Mouse (Mus musculus) heart, embryonic 14.5 days (tissue): ENCODE results near the gene Trpc2. TPM values are rescaled to one million over a fixed set of nuclear protein-coding genes. Genes with fewer than 3 reads are reported as not detected.
"Not testable (repeated sequence)": the region's sequence is repeated elsewhere in the genome, so short reads cannot be mapped to it uniquely, and the experiment has no call there.

ENCODE experiments used
- ATAC-seq: fragments of 200-750 bp; cut with Nextera tagmentation; 2 replicates; pipeline ENCODE4 v1.8.0; 2017; ENCODE audit warnings: low read depth, moderate TSS enrichment; ENCODE audit not compliant: insufficient number of reproducible peaks, insufficient read depth, low FRiP score
- H3K27ac ChIP-seq, 2 experiments: fragments of 200-500 bp in 1 of 2; fragments of 300-500 bp in 1 of 2; sonication (generic) in 1 of 2; replicated peaks in 1 of 2; 2 replicates each; pipeline ENCODE4 v1.5.1; 2012 to 2014; ENCODE audit warnings: low read depth in 2 of 2, low read length in 2 of 2, control low read depth in 1 of 2, mild to moderate bottlenecking in 1 of 2, mixed read lengths in 1 of 2; ENCODE audit not compliant: control insufficient read depth in 1 of 2, insufficient read depth in 1 of 2
- H3K27me3 ChIP-seq: fragments of 300-500 bp; sonication (generic); 2 replicates; pipeline ENCODE4 v1.6.1; 2014; ENCODE audit warnings: mild to moderate bottlenecking, low read length, control low read depth; ENCODE audit not compliant: control insufficient read depth, insufficient read depth
- H3K36me3 ChIP-seq: fragments of 300-500 bp; sonication (generic); 2 replicates; pipeline ENCODE4 v1.6.1; 2014; ENCODE audit warnings: mild to moderate bottlenecking, control low read depth, low read length, mixed read lengths; ENCODE audit not compliant: control insufficient read depth, insufficient read depth
- H3K4me1 ChIP-seq, 2 experiments: fragments of 200-500 bp in 1 of 2; fragments of 300-500 bp in 1 of 2; sonication (generic) in 1 of 2; 2 replicates each; pipeline ENCODE4 v1.6.1; 2012 to 2014; ENCODE audit warnings: low read length in 2 of 2, control low read depth in 1 of 2, mixed read lengths in 1 of 2; ENCODE audit not compliant: control insufficient read depth in 2 of 2, insufficient read depth in 2 of 2
- H3K4me2 ChIP-seq: fragments of 300-500 bp; sonication (generic); 2 replicates; pipeline ENCODE4 v1.6.1; 2014; ENCODE audit warnings: mild to moderate bottlenecking, low read length
- H3K4me3 ChIP-seq, 2 experiments: fragments of 200-500 bp in 1 of 2; fragments of 300-500 bp in 1 of 2; sonication (generic) in 1 of 2; 2 replicates each; pipeline ENCODE4 v1.5.1; 2012 to 2014; ENCODE audit warnings: low read length in 2 of 2, mild to moderate bottlenecking in 2 of 2, control low read depth in 1 of 2, low read depth in 1 of 2, moderate library complexity in 1 of 2; ENCODE audit not compliant: control insufficient read depth in 1 of 2, insufficient read depth in 1 of 2
- H3K9ac ChIP-seq: fragments of 300-500 bp; sonication (generic); 2 replicates; pipeline ENCODE4 v1.6.1; 2014; ENCODE audit warnings: mild to moderate bottlenecking, low read length
- H3K9me3 ChIP-seq: fragments of 300-500 bp; sonication (generic); 2 replicates; pipeline ENCODE4 v1.6.1; 2016; ENCODE audit warnings: low read length, control low read depth; ENCODE audit not compliant: control insufficient read depth
- WGBS: fragments of 180-500 bp; shearing (Covaris S2); extraction: QIAGEN DNeasy Blood & Tissue Kit; methylation state at CpG from one replicate; pipeline ENCODE4 v1.1.7; 2014; 5-methylcytosine and 5-hydroxymethylcytosine counted together
- polyA plus RNA-seq: library from polyadenylated mRNA; unstranded; fragments of >200 nt; fragmentation: Nextera tagmentation; extraction: Ambion mirVana; gene quantifications from 2 replicates; pipeline ENCODE4 v1.2.1, GENCODE M21; 2014

Gene Trpc2
- polyA plus RNA-seq = not detected in 2 replicates

DNA sequence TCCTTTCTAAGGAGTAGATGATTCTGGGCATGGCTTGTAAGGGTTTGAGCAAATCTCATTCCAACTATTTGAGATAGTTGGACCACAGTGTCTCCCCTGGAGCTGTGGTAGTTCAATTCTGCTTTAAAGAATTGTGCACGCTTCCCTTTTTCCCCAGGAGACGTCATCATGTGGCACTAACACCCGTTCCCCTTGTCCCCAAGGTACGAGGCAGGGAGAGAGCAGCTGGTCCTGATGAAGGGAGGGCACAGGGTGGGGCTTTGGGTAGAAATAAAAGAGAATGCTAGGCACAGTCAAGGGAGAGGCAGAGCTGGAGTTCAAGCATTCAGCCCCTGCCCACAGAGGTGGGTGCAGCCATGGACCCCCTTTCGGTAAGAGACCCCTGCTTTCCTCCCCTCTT is at the start of gene Trpc2:
Trpc2 (plus strand) TSS at position 301 of the 400 bp plus-strand sequence.
- Histone ChIP-seq H3K27ac (no peak within 1 kb of the TSS), H3K4me2 (no peak within 1 kb of the TSS), H3K4me3 (no peak within 1 kb of the TSS), H3K9ac (no peak within 1 kb of the TSS), H3K36me3 (peaks cover 75% of the 10 kb centered on the region), H3K4me1 (no peaks in the 10 kb centered on the region), H3K9me3 (no peaks in the 10 kb centered on the region), H3K27me3 (no peaks in the 10 kb centered on the region)
- no peak for ATAC-seq
- 82% methylated on average over 5 of the region's 5 CpGs for WGBS

DNA sequence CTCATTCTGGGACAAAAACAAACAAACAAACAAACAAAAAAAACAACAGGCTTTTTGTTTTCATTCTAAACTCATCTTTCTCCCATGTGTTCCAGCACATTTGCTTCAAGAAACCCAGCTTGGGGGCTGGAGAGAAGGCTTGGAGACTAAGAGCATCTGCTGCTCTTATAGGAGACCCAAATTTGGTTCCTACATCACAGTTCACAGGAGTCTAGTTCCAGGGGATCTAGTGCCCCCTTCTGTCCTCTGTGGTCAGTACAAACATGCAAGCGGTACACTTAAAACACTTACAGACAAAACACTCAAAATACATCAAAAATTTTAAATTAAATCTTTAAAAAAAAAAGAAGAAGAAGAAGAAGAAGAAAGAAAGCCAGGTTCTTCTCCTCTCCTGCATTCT is 48.0 kb upstream of the Trpc2 start:
- H3K9me3 ChIP-seq = no peaks in the 10 kb centered on the region
- no peak overlapping the region for H3K4me3 ChIP-seq
- H3K36me3 ChIP-seq = peaks cover 95% of the 10 kb centered on the region
- H3K4me2 ChIP-seq = no peak overlapping the region
- H3K27me3 ChIP-seq = no peaks in the 10 kb centered on the region
- 100% methylated on average over 1 of the region's 1 CpGs for WGBS
- H3K4me1 ChIP-seq = no peaks in the 10 kb centered on the region
- no peak overlapping the region for H3K9ac ChIP-seq
- ATAC-seq = no peak
- H3K27ac ChIP-seq = no peak overlapping the region

DNA sequence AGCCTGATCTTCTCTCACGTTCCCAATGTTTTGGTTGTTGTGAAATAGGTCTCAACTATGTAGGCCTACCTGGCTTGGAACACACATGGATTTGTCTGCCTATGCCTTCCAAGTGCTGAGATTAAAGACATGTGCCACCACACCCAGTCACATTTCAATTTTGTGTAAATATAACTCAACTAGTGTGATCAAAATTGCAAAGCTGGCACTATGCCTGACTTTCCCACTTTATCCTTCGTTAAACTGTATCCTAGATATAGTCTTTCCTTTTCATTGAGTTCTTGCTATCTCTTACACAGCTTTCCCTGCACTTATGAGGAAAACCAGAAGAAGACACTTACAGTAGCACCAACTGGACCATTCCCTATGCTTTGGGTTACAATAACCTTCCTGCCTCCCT is 47.4 kb upstream of the Trpc2 start:
- WGBS = 82% methylated on average over 2 of the region's 2 CpGs
- ATAC-seq = no peak
- Histone ChIP-seq H3K36me3 (peaks cover 96% of the 10 kb centered on the region), H3K9me3 (no peaks in the 10 kb centered on the region), H3K4me3 (no peak overlapping the region), H3K4me1 (no peaks in the 10 kb centered on the region), H3K4me2 (no peak overlapping the region), H3K9ac (no peak overlapping the region), H3K27me3 (no peaks in the 10 kb centered on the region), H3K27ac (no peak overlapping the region)

DNA sequence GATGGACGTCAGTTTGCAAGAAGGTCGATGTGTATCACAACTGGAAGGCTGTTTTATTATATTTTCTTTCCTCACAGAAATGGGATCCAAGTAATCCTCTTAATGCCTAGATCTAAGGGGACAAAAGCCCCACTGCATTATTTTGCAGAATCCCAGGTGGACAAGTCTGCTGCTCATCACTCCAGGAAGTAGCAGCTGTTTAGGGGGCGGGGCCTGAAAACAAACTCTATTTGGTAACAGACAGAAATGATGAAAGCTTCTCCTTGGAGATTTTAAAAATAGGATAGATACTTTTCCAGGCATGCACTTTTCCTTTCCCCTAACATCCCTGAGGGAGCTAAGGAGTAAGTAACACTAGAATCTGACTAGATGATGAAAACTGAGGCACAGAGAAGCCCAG is 45.6 kb upstream of the Trpc2 start:
- Histone ChIP-seq H3K9me3 (no peaks in the 10 kb centered on the region), H3K36me3 (peaks cover 92% of the 10 kb centered on the region), H3K4me1 (no peaks in the 10 kb centered on the region), H3K4me3 (no peak overlapping the region), H3K27ac (no peak overlapping the region), H3K9ac (no peak overlapping the region), H3K27me3 (no peaks in the 10 kb centered on the region), H3K4me2 (no peak overlapping the region)
- 90% methylated on average over 3 of the region's 3 CpGs for WGBS
- ATAC-seq = no peak

DNA sequence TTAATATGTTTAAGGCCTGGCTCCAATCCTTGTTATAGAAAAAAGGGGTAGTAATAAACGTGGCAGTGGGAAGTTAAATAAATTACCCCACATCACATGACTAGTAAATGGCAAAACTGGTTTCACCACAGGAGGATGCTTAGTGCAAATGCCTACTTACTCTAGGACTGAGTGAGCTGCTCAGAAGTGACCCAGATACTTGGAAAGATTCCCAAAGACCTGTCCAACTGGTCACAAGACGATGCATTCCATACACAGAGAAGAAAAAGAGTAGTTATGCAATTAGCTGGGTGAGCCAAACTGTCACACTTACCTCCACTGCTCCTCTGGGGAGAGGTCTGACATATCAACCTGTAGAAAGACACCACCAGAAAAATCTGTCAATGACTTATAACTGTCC is 40.6 kb upstream of the Trpc2 start:
- Histone ChIP-seq H3K9ac (no peak overlapping the region), H3K27ac (no peak overlapping the region), H3K36me3 (peaks cover 48% of the 10 kb centered on the region), H3K4me2 (no peak overlapping the region), H3K4me1 (no peaks in the 10 kb centered on the region), H3K27me3 (no peaks in the 10 kb centered on the region), H3K9me3 (no peaks in the 10 kb centered on the region), H3K4me3 (no peak overlapping the region)
- WGBS = 84% methylated on average over 2 of the region's 2 CpGs
- ATAC-seq = no peak

DNA sequence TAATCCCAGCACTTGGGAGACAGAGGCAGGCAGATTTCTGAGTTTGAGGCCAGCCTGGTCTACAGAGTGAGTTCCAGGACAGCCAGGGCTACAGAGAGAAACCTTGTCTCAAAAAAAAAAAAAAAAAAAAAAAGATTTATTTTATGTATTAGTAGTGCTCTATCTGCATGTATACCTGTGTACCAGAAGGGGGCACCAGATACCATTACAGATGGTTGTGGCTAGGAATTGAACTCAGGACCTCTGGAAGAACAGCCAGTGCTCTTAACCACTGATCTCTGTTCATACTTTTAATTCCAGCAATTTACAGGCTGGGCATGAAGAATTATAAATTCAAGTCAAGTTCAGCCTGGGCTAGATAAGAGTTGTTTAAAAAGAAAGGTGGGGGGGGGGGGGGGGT is 34.4 kb upstream of the Trpc2 start:
- H3K36me3 ChIP-seq, H3K27me3 ChIP-seq, H3K9me3 ChIP-seq, H3K4me3 ChIP-seq, H3K4me2 ChIP-seq, H3K27ac ChIP-seq, ATAC-seq, H3K4me1 ChIP-seq, H3K9ac ChIP-seq: not testable (repeated sequence)

DNA sequence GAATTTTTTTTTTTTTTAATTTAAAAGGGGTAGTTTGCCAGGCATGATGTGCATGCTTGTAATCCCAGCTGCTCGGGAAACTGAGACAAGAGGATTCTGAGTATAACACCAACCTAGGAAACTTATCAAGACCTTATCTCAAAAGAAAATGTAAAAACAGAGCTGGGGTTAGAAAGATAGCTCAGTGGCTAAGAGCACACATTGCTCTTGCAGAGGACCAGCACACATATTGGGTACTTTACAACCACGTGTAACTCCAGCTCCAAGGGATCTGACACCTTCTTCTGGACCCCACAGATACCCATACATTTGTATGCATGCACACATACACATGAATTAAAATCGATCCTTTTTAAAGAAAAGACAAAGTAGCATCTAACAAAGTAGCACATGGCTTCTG is 21.6 kb upstream of the Trpc2 start:
- Histone ChIP-seq H3K4me2 (no peak overlapping the region), H3K36me3 (peaks cover 21% of the 10 kb centered on the region), H3K4me3 (no peak overlapping the region), H3K4me1 (peaks cover 1 to 13% of the 10 kb centered on the region in 2 experiments), H3K9me3 (no peaks in the 10 kb centered on the region), H3K9ac (no peak overlapping the region), H3K27me3 (no peaks in the 10 kb centered on the region), H3K27ac (no peak overlapping the region)
- 59% methylated on average over 3 of the region's 3 CpGs for WGBS
- no peak for ATAC-seq

DNA sequence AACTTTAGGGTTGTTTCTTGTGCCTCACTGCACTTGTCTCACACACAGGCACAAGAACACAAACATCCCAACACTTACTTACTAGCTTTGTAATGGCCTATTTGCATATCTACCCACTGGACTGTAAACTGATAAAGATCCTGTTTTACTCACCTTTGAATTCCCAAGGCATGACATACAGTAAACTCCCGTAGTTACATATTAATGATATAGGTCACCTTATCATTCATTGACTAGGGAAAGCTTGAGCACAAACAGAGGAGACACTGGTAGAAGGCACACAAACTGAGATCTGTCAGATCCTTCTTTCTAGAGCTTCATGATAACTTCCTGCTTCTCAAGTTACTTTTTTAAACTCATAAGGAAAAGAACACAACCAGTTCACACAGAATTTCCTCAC is 20.7 kb upstream of the Trpc2 start:
- no peaks in the 10 kb centered on the region for H3K9me3 ChIP-seq
- ATAC-seq = no peak
- no peak overlapping the region for H3K27ac ChIP-seq
- H3K27me3 ChIP-seq = no peaks in the 10 kb centered on the region
- H3K4me2 ChIP-seq = no peak overlapping the region
- no peak overlapping the region for H3K4me3 ChIP-seq
- H3K9ac ChIP-seq = no peak overlapping the region
- H3K4me1 ChIP-seq = peaks cover 5 to 16% of the 10 kb centered on the region in 2 experiments
- 69% methylated on average over 1 of the region's 1 CpGs for WGBS
- peaks cover 18% of the 10 kb centered on the region for H3K36me3 ChIP-seq
